Mouse (Mus musculus) heart, embryonic 12.5 days (tissue): ENCODE measurements around the gene Gm45021. TPM values are rescaled to one million over a fixed set of nuclear protein-coding genes. Genes with fewer than 3 reads are reported as not detected.

Source experiments
- ATAC-seq: fragments of 200-750 bp; cut with Nextera tagmentation; 2 replicates; pipeline ENCODE4 v1.8.0; 2017; ENCODE audit warnings: moderate TSS enrichment, moderate library complexity; ENCODE audit not compliant: insufficient number of reproducible peaks, low FRiP score
- H3K27ac ChIP-seq: fragments of 300-500 bp; sonication (generic); 2 replicates; pipeline ENCODE4 v1.5.1; 2016; ENCODE audit warnings: mild to moderate bottlenecking, moderate library complexity; ENCODE audit not compliant: poor library complexity, severe bottlenecking
- H3K27me3 ChIP-seq: fragments of 300-500 bp; sonication (generic); replicated peaks from 2 replicates; pipeline ENCODE4 v1.6.1; 2016; ENCODE audit warnings: mild to moderate bottlenecking, moderate library complexity
- H3K36me3 ChIP-seq: fragments of 300-500 bp; sonication (generic); 2 replicates; pipeline ENCODE4 v1.6.1; 2016; ENCODE audit warnings: mild to moderate bottlenecking, moderate library complexity
- H3K4me1 ChIP-seq: fragments of 300-500 bp; sonication (generic); replicated peaks from 2 replicates; pipeline ENCODE4 v1.6.1; 2016; ENCODE audit warnings: mild to moderate bottlenecking
- H3K4me2 ChIP-seq: fragments of 300-500 bp; sonication (generic); 2 replicates; pipeline ENCODE4 v1.6.1; 2016; ENCODE audit warnings: mild to moderate bottlenecking, moderate library complexity
- H3K4me3 ChIP-seq: fragments of 300-500 bp; sonication (generic); 2 replicates; pipeline ENCODE4 v1.5.1; 2016; ENCODE audit warnings: mild to moderate bottlenecking
- H3K9ac ChIP-seq: fragments of 300-500 bp; sonication (generic); 2 replicates; pipeline ENCODE4 v1.6.1; 2016; ENCODE audit warnings: mild to moderate bottlenecking, moderate library complexity
- H3K9me3 ChIP-seq: fragments of 300-500 bp; sonication (generic); replicated peaks from 2 replicates; pipeline ENCODE4 v1.6.1; 2016; ENCODE audit warnings: mild to moderate bottlenecking, moderate library complexity
- WGBS: fragments of 180-500 bp; shearing (Covaris S2); methylation state at CpG from one replicate; pipeline ENCODE4 v1.1.7; 2016; 5-methylcytosine and 5-hydroxymethylcytosine counted together
- polyA plus RNA-seq: library from polyadenylated mRNA; unstranded; fragments of >200 nt; fragmentation: Nextera tagmentation; extraction: Ambion mirVana; gene quantifications from 2 replicates; pipeline ENCODE4 v1.2.1, GENCODE M21; 2016

Gm45021 gene
- polyA plus RNA-seq, 1 experiment from 2014 or later, result not detected

- H3K36me3 ChIP-seq, result no peaks in the 10 kb centered on the region
- H3K27me3 ChIP-seq, result no peaks in the 10 kb centered on the region
- WGBS, result 72% methylated on average over 5 of the region's 5 CpGs
- ATAC-seq, result no peak
- no peak overlapping the region for H3K4me2 ChIP-seq
- no peak overlapping the region for H3K9ac ChIP-seq
- no peaks in the 10 kb centered on the region for H3K4me1 ChIP-seq
- H3K4me3 ChIP-seq, result no peak overlapping the region
- H3K27ac ChIP-seq, result no peak overlapping the region
- H3K9me3 ChIP-seq, result no peaks in the 10 kb centered on the region
Observed at GRCm38 (mm10) chr6:48658721-48659120, 69.3 kb downstream of the Gm45021 start.

Other genes starting within 250 kb of the Gm45021 start
- 21.2 and 21.8 TPM in 2 replicates for gene Krba1, start 194.0 kb upstream of the Gm45021 start, polyA plus RNA-seq
- 17.1 and 20.4 TPM in 2 replicates for gene Zfp467, start 143.8 kb upstream of the Gm45021 start, polyA plus RNA-seq
- gene Sspo, start 141.4 kb upstream of the Gm45021 start, polyA plus RNA-seq, result 0.61 and 0.64 TPM in 2 replicates
- 20.4 and 20.5 TPM in 2 replicates for gene Atp6v0e2, start 52.0 kb upstream of the Gm45021 start, polyA plus RNA-seq
- 8.6 and 9.1 TPM in 2 replicates for gene Lrrc61, start 34.8 kb upstream of the Gm45021 start, polyA plus RNA-seq
- gene Rarres2, start 16.8 kb upstream of the Gm45021 start, polyA plus RNA-seq, result 24.7 and 26.4 TPM in 2 replicates
- gene Repin1, start 4.3 kb downstream of the Gm45021 start, polyA plus RNA-seq, result 32.1 and 32.7 TPM in 2 replicates
- not detected in 2 replicates for gene Gm44965, start 4.3 kb downstream of the Gm45021 start, polyA plus RNA-seq
- 5.6 and 5.8 TPM in 2 replicates for gene Zfp775, start 12.5 kb downstream of the Gm45021 start, polyA plus RNA-seq
- gene AI854703, start 37.2 kb downstream of the Gm45021 start, polyA plus RNA-seq, result 1.3 TPM in 2 replicates
- gene Gimap8, start 57.6 kb downstream of the Gm45021 start, polyA plus RNA-seq, result 0.90 and 1.2 TPM in 2 replicates
- gene Gimap9, start 86.5 kb downstream of the Gm45021 start, polyA plus RNA-seq, result 8.7 and 9.4 TPM in 2 replicates
- gene Gimap4, start 94.9 kb downstream of the Gm45021 start, polyA plus RNA-seq, result 9.9 and 10.7 TPM in 2 replicates
- 28.7 and 28.8 TPM in 2 replicates for gene Gimap6, start 118.6 kb downstream of the Gm45021 start, polyA plus RNA-seq
- gene Gm28053, start 129.0 kb downstream of the Gm45021 start, polyA plus RNA-seq, result 2.4 and 3.6 TPM in 2 replicates
- gene Gimap7, start 129.0 kb downstream of the Gm45021 start, polyA plus RNA-seq, result not detected in 2 replicates
- 20.0 and 21.3 TPM in 2 replicates for gene Gimap1, start 149.4 kb downstream of the Gm45021 start, polyA plus RNA-seq
- gene Gimap5, start 156.6 kb downstream of the Gm45021 start, polyA plus RNA-seq, result 5.3 and 6.9 TPM in 2 replicates
- gene Gimap3, start 181.2 kb downstream of the Gm45021 start, polyA plus RNA-seq, result not detected in 2 replicates